Mouse (Mus musculus) forebrain, embryonic 14.5 days (tissue): ENCODE data around the gene Zfp518a. TPM values are rescaled to one million over a fixed set of nuclear protein-coding genes. Genes with fewer than 3 reads are reported as not detected.

Experiments used
- ATAC-seq: fragments of 200-750 bp; cut with Nextera tagmentation; 2 replicates; pipeline ENCODE4 v1.8.0; 2017; ENCODE audit warnings: mild to moderate bottlenecking, moderate library complexity
- DNase-seq: peaks from one replicate; pipeline ENCODE4 v3.0.0-alpha.2; 2015; ENCODE audit warnings: low spot score
- H3K27ac ChIP-seq: fragments of 300-500 bp; sonication (generic); 2 replicates; pipeline ENCODE4 v1.5.1; 2014; ENCODE audit warnings: low read depth, mild to moderate bottlenecking, control low read depth, low read length, moderate library complexity
- H3K27me3 ChIP-seq: fragments of 300-500 bp; sonication (generic); replicated peaks from 2 replicates; pipeline ENCODE4 v1.6.1; 2014; ENCODE audit warnings: low read length, control low read depth, mixed read lengths; ENCODE audit not compliant: control insufficient read depth, insufficient read depth
- H3K36me3 ChIP-seq: fragments of 300-500 bp; sonication (generic); 2 replicates; pipeline ENCODE4 v1.6.1; 2014; ENCODE audit warnings: low read length, control low read depth; ENCODE audit not compliant: control insufficient read depth, insufficient read depth
- H3K4me1 ChIP-seq: fragments of 300-500 bp; sonication (generic); 2 replicates; pipeline ENCODE4 v1.6.1; 2014; ENCODE audit warnings: antibody characterized with exemption, low read length, control low read depth; ENCODE audit not compliant: control insufficient read depth, insufficient read depth
- H3K4me2 ChIP-seq: fragments of 300-500 bp; sonication (generic); 2 replicates; pipeline ENCODE4 v1.6.1; 2014; ENCODE audit warnings: mild to moderate bottlenecking, control low read depth, low read length
- H3K4me3 ChIP-seq: fragments of 300-500 bp; sonication (generic); 2 replicates; pipeline ENCODE4 v1.5.1; 2014; ENCODE audit warnings: low read depth, low read length, control low read depth
- H3K9ac ChIP-seq: fragments of 300-500 bp; sonication (generic); 2 replicates; pipeline ENCODE4 v1.6.1; 2014; ENCODE audit warnings: mild to moderate bottlenecking, low read length, control low read depth, moderate library complexity
- H3K9me3 ChIP-seq: fragments of 300-500 bp; sonication (generic); replicated peaks from 2 replicates; pipeline ENCODE4 v1.6.1; 2016; ENCODE audit warnings: low read length, control low read depth, mixed read lengths; ENCODE audit not compliant: control insufficient read depth
- WGBS: fragments of 180-500 bp; shearing (Covaris S2); extraction: QIAGEN DNeasy Blood & Tissue Kit; methylation state at CpG from one replicate; pipeline ENCODE4 v1.1.7; 2014; 5-methylcytosine and 5-hydroxymethylcytosine counted together
- polyA plus RNA-seq: library from polyadenylated mRNA; unstranded; fragments of >200 nt; fragmentation: Nextera tagmentation; extraction: Ambion mirVana; gene quantifications from 2 replicates; pipeline ENCODE4 v1.2.1, GENCODE M21; 2014

Zfp518a gene
- polyA plus RNA-seq, 1 experiment from 2014 or later: 11.2 TPM

GRCm38 (mm10) chr19:40888887-40889286, 5.6 kb upstream of the Zfp518a start:
- H3K36me3 ChIP-seq: no peaks in the 10 kb centered on the region
- ATAC-seq: no peak
- H3K4me3 ChIP-seq: no peak overlapping the region
- H3K27me3 ChIP-seq: peaks cover 54% of the 10 kb centered on the region
- no peak overlapping the region for H3K9ac ChIP-seq
- H3K4me1 ChIP-seq: no peaks in the 10 kb centered on the region
- H3K4me2 ChIP-seq: no peak overlapping the region
- DNase-seq: no peak
- H3K27ac ChIP-seq: no peak overlapping the region
- H3K9me3 ChIP-seq: no peaks in the 10 kb centered on the region; the same call in 1 of the 2 replicates
- WGBS: 92% methylated on average over 1 of the region's 1 CpGs

- 51% methylated on average over 21 of the region's 21 CpGs for WGBS
- peak overlapping the region; percentile 91 for H3K27ac ChIP-seq
- DNase-seq (no peak), ATAC-seq (no peak; the same call in 1 of the 2 replicates)
- peak overlapping the region; percentile 80 for H3K4me3 ChIP-seq
- peak overlapping the region; percentile 63 for H3K4me2 ChIP-seq
- H3K36me3 ChIP-seq: no peaks in the 10 kb centered on the region
- peaks cover 29% of the 10 kb centered on the region for H3K27me3 ChIP-seq
- no peaks in the 10 kb centered on the region; the same call in 1 of the 2 replicates for H3K9me3 ChIP-seq
- no peaks in the 10 kb centered on the region for H3K4me1 ChIP-seq
- H3K9ac ChIP-seq: peak overlapping the region; percentile 76
Measured at GRCm38 (mm10) chr19:40894071-40894506, 416 bp upstream of the Zfp518a start.

- peak overlapping the region; percentile 91 for H3K27ac ChIP-seq
- 3% methylated on average over 6 of the region's 6 CpGs for WGBS
- ATAC-seq: no peak
- H3K4me3 ChIP-seq: peak overlapping the region; percentile 80
- DNase-seq: peak; percentile 38
- H3K27me3 ChIP-seq: peaks cover 23% of the 10 kb centered on the region
- H3K36me3 ChIP-seq: no peaks in the 10 kb centered on the region; the same call in 1 of the 2 replicates
- no peaks in the 10 kb centered on the region; the same call in 1 of the 2 replicates for H3K9me3 ChIP-seq
- no peaks in the 10 kb centered on the region for H3K4me1 ChIP-seq
- peak overlapping the region; percentile 76 for H3K9ac ChIP-seq
- peak overlapping the region; percentile 63 for H3K4me2 ChIP-seq
Measured at GRCm38 (mm10) chr19:40895393-40895703, 843 bp downstream of the Zfp518a start.

GRCm38 (mm10) chr19:40931581-40932369, 37.3 kb downstream of the Zfp518a start:
- Histone ChIP-seq H3K4me2 (no peak overlapping the region), H3K4me3 (no peak overlapping the region), H3K27me3 (no peaks in the 10 kb centered on the region), H3K4me1 (no peaks in the 10 kb centered on the region), H3K9ac (no peak overlapping the region), H3K36me3 (no peaks in the 10 kb centered on the region), H3K9me3 (no peaks in the 10 kb centered on the region), H3K27ac (no peak overlapping the region)
- 68% methylated on average over 9 of the region's 9 CpGs for WGBS
- ATAC-seq (no peak), DNase-seq (no peak)

GRCm38 (mm10) chr19:40935376-40935775, 40.9 kb downstream of the Zfp518a start:
- Histone ChIP-seq H3K36me3 (no peaks in the 10 kb centered on the region), H3K4me2 (no peak overlapping the region), H3K27me3 (no peaks in the 10 kb centered on the region), H3K9me3 (0 out of 2 replicates have a peak, but pooled peaks cover 2% of the 10 kb centered on the region), H3K4me3 (no peak overlapping the region), H3K27ac (no peak overlapping the region), H3K9ac (no peak overlapping the region), H3K4me1 (no peaks in the 10 kb centered on the region)
- DNase-seq (no peak), ATAC-seq (no peak)
- 42% methylated on average over 8 of the region's 8 CpGs for WGBS

GRCm38 (mm10) chr19:40936038-40936437, 41.5 kb downstream of the Zfp518a start:
- H3K4me2 ChIP-seq: no peak overlapping the region
- DNase-seq: no peak
- no peak overlapping the region for H3K4me3 ChIP-seq
- H3K27me3 ChIP-seq: no peaks in the 10 kb centered on the region
- H3K27ac ChIP-seq: no peak overlapping the region
- WGBS: 39% methylated on average over 5 of the region's 5 CpGs
- no peaks in the 10 kb centered on the region for H3K36me3 ChIP-seq
- no peak overlapping the region for H3K9ac ChIP-seq
- H3K9me3 ChIP-seq: 0 out of 2 replicates have a peak, but pooled peaks cover 2% of the 10 kb centered on the region
- ATAC-seq: no peak
- H3K4me1 ChIP-seq: no peaks in the 10 kb centered on the region

GRCm38 (mm10) chr19:40943552-40943951, 49.0 kb downstream of the Zfp518a start:
- Histone ChIP-seq H3K27ac (no peak overlapping the region), H3K36me3 (no peaks in the 10 kb centered on the region), H3K4me2 (no peak overlapping the region), H3K9me3 (0 out of 2 replicates have a peak, but pooled peaks cover 2% of the 10 kb centered on the region), H3K27me3 (no peaks in the 10 kb centered on the region), H3K4me1 (no peaks in the 10 kb centered on the region), H3K9ac (no peak overlapping the region), H3K4me3 (no peak overlapping the region)
- DNase-seq (no peak), ATAC-seq (no peak)
- WGBS: 89% methylated on average over 7 of the region's 7 CpGs

GRCm38 (mm10) chr19:40946937-40947577, 52.6 kb downstream of the Zfp518a start:
- no peak for ATAC-seq
- H3K27ac ChIP-seq: no peak overlapping the region
- H3K27me3 ChIP-seq: no peaks in the 10 kb centered on the region
- no peak overlapping the region for H3K4me3 ChIP-seq
- DNase-seq: no peak
- H3K9ac ChIP-seq: no peak overlapping the region
- H3K4me2 ChIP-seq: no peak overlapping the region
- no peaks in the 10 kb centered on the region for H3K36me3 ChIP-seq
- no peaks in the 10 kb centered on the region for H3K4me1 ChIP-seq
- no peaks in the 10 kb centered on the region for H3K9me3 ChIP-seq
- WGBS: 92% methylated on average over 4 of the region's 4 CpGs

GRCm38 (mm10) chr19:40958981-40959380, 64.5 kb downstream of the Zfp518a start:
- no peaks in the 10 kb centered on the region for H3K4me1 ChIP-seq
- DNase-seq (no peak), ATAC-seq (no peak)
- H3K9ac ChIP-seq: no peak overlapping the region
- H3K9me3 ChIP-seq: no peaks in the 10 kb centered on the region
- no peaks in the 10 kb centered on the region for H3K27me3 ChIP-seq
- H3K4me2 ChIP-seq: no peak overlapping the region
- H3K27ac ChIP-seq: no peak overlapping the region
- no peaks in the 10 kb centered on the region for H3K36me3 ChIP-seq
- no peak overlapping the region for H3K4me3 ChIP-seq
- WGBS: 6% methylated on average over 1 of the region's 1 CpGs
